Mouse (Mus musculus): Measurements from ENCODE around the gene Cbfb. TPM values are rescaled to one million over a fixed set of nuclear protein-coding genes. Genes with fewer than 3 reads are reported as not detected.

The Cbfb gene
- polyA plus RNA-seq, 1 experiment from 2014 or later = 33.0 TPM

DNA sequence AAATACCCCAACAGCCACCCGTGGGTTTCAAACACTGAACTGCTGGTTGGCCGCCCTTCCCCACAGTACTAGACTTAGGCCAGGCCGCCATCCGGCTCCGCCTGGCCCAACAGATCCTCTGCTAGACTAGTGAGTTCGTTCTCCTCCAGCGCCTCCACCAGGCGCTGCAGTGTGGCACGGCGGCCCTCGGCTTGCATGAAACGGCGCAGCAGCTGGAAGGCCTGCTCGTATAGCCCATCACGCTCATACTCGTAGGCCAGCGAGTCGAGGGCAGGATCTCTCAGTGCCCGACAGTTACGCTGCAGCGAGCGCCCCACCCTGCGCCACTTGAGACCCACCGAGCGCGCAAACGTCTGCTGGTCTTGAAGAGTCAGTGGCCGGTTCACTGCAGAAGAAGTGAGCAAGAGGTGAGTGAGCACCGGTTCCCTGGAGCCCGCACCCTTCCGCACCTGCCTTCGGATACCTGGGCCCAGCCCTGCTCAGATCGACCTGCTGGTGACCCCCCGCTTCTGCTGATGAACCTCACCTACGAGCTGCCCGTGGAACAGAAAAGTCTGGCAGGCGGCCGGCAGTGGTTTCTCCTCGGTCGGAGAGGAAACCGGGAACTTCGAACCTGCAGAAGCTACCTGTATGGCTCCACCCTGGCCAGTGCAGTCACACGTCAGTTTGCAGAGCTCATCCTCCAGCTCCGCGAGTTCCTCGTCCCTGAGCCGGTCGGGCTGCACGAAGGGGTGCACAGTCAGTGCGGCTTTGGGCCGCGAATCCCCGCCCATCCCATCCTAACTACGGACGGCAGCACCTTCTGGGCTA is 88.6 kb downstream of the Cbfb start:
- H3K9ac ChIP-seq = peak overlapping the region; percentile 63
- H3K4me1 ChIP-seq (replicated peaks) = peaks cover 32% of the 10 kb centered on the region
- peak overlapping the region; percentile 71 for H3K4me2 ChIP-seq
- H3K36me3 ChIP-seq = no peaks in the 10 kb centered on the region
- ATAC-seq (ENCODE audit: low FRiP score) = peak; percentile 55; the same call in 1 of the 2 replicates
- 2% methylated on average over 55 of the region's 55 CpGs for WGBS
- H3K4me3 ChIP-seq = peak overlapping the region; percentile 41
- H3K27ac ChIP-seq = no peak overlapping the region
- peaks cover 89% of the 10 kb centered on the region for H3K27me3 ChIP-seq
- no peaks in the 10 kb centered on the region for H3K9me3 ChIP-seq

DNA sequence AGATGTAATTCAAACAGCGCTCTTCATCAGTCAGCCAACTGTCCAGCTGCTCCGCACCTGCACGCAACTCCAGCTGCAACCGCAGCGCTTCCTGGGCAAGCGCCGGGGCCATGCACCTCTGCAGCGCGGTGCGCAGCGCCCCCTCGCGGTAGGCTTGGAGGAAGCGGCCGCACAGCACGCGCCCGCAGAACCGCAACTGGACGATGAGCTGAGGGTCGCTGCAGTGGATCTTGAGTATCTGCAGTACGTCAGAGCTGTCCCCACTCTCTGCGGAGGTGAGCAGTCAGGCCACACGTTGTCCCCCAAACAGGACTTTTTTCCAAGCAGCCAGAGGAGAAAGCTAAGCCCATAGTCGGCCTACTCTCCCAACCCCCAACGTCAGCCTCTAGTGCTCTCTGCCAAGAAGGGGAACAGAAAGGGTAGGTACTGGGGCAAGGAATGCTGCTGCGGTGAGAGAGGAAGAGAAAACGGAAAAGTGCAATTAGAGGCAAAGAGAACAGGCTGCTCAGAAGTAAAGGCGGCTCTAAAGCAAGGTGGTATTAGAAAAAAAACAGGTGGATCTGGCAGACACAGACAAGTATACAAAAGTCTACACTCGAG is 89.3 kb downstream of the Cbfb start:
- H3K4me3 ChIP-seq = peak overlapping the region; percentile 41
- peak overlapping the region; percentile 63 for H3K9ac ChIP-seq
- H3K36me3 ChIP-seq = no peaks in the 10 kb centered on the region
- H3K4me2 ChIP-seq = peak overlapping the region; percentile 71
- H3K27ac ChIP-seq = no peak overlapping the region
- peak; percentile 46 for ATAC-seq (ENCODE audit: low FRiP score)
- no peaks in the 10 kb centered on the region for H3K9me3 ChIP-seq
- peaks cover 94% of the 10 kb centered on the region for H3K27me3 ChIP-seq
- WGBS = 5% methylated on average over 30 of the region's 30 CpGs
- peaks cover 31% of the 10 kb centered on the region for H3K4me1 ChIP-seq (replicated peaks)

DNA sequence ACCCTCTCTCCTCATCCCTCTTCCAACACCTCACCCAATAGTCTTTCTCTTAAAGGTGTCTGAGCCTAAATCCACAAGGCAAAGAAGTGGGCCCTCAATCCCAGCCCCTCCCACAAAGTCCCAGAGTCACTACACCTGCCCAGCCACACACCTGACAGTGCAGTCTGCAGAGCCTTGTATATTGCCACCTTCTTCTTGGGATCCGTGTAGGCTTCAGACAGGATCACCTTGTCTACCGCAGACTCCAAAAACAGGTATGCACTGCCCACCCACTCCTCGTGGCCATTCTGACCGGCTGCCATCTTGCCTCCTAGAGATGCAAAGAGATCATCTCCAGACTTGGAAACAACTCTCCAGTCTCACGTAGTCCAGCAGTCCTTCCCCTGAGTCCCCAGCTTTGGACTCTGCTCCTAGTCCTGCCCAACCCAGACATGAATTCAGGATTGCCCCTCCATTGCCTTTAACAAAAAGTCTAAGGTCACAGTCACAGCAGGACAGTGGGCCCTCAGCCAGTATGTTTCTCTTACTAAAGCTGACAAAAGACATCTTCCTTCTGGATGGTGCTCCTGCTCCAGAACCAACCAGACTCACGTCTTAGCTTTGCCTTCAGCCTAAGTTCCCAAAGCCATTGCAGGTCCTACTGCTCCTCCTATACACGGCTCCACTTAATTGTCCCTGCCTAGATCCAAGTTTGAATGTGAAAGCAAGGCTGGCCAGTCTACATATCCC is 90.1 kb downstream of the Cbfb start:
- no peak for ATAC-seq (ENCODE audit: low FRiP score)
- Histone ChIP-seq H3K9me3 (no peaks in the 10 kb centered on the region), H3K4me3 (no peak overlapping the region), H3K4me1 (replicated peaks) (peaks cover 28% of the 10 kb centered on the region), H3K27me3 (peaks cover 94% of the 10 kb centered on the region), H3K27ac (no peak overlapping the region), H3K9ac (no peak overlapping the region), H3K36me3 (no peaks in the 10 kb centered on the region), H3K4me2 (no peak overlapping the region)
- 56% methylated on average over 7 of the region's 7 CpGs for WGBS

DNA sequence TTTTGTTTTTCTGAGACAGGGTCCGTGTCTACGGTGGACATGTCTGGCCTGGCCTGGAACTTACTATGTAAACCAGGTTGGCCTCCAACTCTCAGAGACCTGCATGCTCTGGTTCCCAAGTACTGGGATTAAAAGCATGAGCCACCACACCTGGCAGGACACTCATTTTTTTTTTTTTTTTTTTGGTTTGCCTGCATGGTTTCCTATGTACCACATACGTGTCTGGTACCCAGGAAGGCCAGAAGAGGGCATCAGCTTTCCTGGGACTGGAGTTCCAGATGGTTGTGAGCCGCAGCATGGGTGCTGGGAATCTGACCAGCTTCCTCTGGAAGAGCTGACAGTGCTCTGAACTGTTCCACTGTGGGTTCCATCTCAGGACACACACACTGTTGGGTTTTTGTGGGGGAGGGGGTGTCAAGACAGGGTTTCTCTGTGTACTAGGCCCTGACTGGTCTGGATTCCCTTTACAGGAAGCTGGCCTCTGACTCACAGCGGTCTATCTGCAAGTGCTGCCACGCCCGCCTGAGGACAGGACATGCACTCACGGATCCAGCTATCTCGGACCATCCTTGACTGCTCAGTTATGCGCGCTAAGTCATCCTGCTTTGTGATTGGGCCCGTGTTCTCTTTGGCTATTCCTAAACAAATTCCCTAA is 91.0 kb downstream of the Cbfb start:
- Histone ChIP-seq H3K36me3 (no peaks in the 10 kb centered on the region), H3K4me3 (no peak overlapping the region), H3K9me3 (peaks cover 4% of the 10 kb centered on the region; the same call in 1 of the 2 replicates), H3K27ac (no peak overlapping the region), H3K4me2 (no peak overlapping the region), H3K9ac (no peak overlapping the region), H3K27me3 (peaks cover 94% of the 10 kb centered on the region), H3K4me1 (replicated peaks) (peaks cover 28% of the 10 kb centered on the region)
- 81% methylated on average over 12 of the region's 12 CpGs for WGBS
- ATAC-seq (ENCODE audit: low FRiP score) = no peak

DNA sequence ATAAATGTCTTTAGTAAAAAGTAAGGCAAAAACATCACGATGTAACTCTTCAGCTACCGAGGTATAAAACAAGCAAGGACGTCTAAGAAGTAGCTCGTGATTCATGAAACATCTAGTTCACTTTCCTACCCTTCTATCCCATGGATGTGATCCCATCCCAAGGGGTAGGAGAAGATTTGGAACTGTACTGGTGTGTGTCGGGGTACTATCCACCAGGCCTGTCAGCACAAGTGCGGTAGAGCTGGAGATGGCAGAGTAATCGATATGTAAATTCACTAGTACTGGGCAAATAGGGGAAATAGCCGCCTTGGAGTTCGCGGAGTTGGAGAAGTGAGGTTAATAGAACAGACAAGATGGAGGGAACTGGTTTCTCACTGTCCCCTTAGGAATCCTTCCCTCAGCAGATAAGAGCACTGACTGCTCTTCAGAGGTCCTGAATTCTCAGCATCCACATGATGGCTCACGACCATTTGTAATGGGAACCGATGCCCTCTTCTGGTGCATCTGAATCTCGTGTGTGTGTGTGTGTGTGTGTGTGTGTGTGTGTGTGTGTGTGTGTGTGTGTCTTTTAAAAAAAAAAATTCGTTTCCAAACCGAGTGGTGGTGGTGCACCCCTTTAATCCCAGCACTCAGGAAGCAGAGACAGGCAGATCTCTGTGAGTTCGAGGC is 92.9 kb downstream of the Cbfb start:
- H3K4me2 ChIP-seq = no peak overlapping the region
- H3K4me1 ChIP-seq (replicated peaks) = peaks cover 37% of the 10 kb centered on the region
- no peak overlapping the region for H3K9ac ChIP-seq
- peak overlapping the region; percentile 55; the same call in 1 of the 2 replicates for H3K4me3 ChIP-seq
- H3K27ac ChIP-seq = no peak overlapping the region
- peaks cover 5% of the 10 kb centered on the region; the same call in 1 of the 2 replicates for H3K9me3 ChIP-seq
- no peaks in the 10 kb centered on the region for H3K36me3 ChIP-seq
- peaks cover 96% of the 10 kb centered on the region for H3K27me3 ChIP-seq
- no peak for ATAC-seq (ENCODE audit: low FRiP score)
- 40% methylated on average over 16 of the region's 16 CpGs for WGBS

DNA sequence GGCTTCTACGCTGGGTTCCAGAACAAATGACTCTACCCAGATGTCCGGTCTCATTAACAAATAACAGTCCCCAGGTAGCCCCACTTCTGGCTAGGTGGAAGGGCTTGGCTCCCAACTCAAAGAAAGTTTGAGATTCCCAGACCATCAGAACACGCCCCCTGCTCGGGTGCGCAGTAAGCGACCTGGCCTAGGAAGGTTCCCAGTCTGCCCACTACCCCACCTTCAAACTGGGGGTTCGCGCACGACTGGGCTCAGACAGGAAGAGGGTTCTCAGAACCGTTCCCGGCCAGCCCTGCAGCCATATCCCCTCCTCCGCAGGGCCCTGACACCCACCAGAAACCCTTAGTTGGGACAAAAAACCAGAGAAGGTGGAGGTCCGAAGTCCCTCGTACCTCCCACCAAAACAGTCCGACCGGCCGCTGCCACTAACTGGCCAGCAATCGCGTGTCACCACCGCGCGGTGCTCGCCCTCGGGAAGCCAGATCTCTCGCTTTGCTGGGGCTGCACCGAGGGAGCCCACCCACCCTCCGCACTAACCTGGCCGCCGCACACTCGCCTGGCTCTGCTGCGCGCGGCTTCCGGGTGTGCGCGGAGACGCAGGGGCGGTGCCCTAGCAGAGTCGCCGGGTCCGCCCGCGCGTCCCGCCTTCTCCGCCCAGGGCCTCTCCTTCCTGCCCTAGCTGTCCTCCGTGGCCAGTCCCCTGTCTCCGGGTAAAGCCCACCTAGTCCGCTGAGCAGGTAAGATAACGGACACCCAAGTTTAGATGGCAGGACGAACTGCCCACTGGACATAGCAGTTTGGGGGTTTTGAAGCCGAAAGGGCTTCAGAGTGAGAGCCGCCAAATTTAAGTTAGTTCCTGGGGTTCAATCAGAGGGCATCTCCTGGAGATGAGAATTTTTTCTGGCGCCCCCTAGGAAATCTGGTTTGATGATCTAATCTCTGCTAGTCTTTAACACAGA is 93.8 kb downstream of the Cbfb start, which contains the start of the genes Tradd and Fbxl8:
Tradd (minus strand) TSS at position 586 of the 959 bp plus-strand sequence.
Fbxl8 (plus strand) TSS at position 625 of the 959 bp plus-strand sequence.
- 2% methylated on average over 54 of the region's 54 CpGs for WGBS
- peak within 1 kb of the TSS; percentile 76 for H3K9ac ChIP-seq
- H3K27ac ChIP-seq = no peak within 1 kb of the TSS
- ATAC-seq (ENCODE audit: low FRiP score) = no peak
- H3K4me1 ChIP-seq (replicated peaks) = peaks cover 37% of the 10 kb centered on the region
- peak within 1 kb of the TSS; percentile 76 for H3K4me2 ChIP-seq
- H3K27me3 ChIP-seq = peaks cover 96% of the 10 kb centered on the region
- peak within 1 kb of the TSS; percentile 55 for H3K4me3 ChIP-seq
- H3K9me3 ChIP-seq = peaks cover 5% of the 10 kb centered on the region; the same call in 1 of the 2 replicates
- H3K36me3 ChIP-seq = no peaks in the 10 kb centered on the region

DNA sequence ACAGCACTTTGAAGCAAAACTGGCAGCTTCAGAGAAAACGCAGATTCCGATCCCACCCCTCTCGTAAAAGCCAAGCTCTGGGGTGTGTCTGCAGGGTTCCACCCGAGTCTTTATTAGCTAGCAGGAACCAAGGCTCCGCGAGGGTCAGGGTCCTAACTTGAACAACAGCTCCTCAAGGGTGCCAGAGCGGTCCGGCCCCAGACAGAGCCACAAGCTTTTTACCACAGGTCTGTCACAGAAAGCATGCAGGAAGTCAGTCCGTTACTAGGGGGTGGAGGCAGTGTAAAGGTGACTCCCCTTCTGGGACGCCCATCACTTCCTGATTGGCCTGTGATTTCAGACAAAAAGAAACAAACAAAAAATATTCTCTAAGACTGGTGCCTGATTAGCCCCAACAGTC is 94.7 kb downstream of the Cbfb start:
- 11% methylated on average over 10 of the region's 10 CpGs for WGBS
- no peak for ATAC-seq (ENCODE audit: low FRiP score)

DNA sequence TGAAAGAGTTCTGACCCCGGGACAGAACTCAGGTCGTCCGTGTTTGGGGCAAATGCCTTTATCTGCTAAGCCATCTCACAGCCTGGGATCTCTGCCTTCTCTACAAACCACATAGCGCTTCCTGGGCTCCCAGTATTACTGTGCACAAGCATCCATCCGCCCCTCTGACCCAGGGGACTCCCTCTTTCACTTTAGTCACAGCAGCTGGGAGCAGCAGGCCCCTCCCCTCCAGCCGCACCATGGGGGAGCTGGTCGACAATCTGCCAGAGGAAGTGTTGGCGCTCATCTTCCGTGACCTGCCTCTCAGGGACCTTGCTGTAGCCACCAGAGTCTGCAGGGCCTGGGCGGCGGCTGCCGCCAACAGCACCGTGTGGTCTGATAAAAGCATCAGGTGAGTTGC is 96.3 kb downstream of the Cbfb start:
- H3K9ac ChIP-seq = no peak overlapping the region
- no peak overlapping the region for H3K4me3 ChIP-seq
- peaks cover 46% of the 10 kb centered on the region for H3K4me1 ChIP-seq (replicated peaks)
- peaks cover 5% of the 10 kb centered on the region; the same call in 1 of the 2 replicates for H3K9me3 ChIP-seq
- no peak overlapping the region for H3K4me2 ChIP-seq
- WGBS = 10% methylated on average over 13 of the region's 13 CpGs
- H3K36me3 ChIP-seq = no peaks in the 10 kb centered on the region
- peaks cover 96% of the 10 kb centered on the region for H3K27me3 ChIP-seq
- H3K27ac ChIP-seq = no peak overlapping the region
- no peak for ATAC-seq (ENCODE audit: low FRiP score)

More for the DNA sequence above, 94.7 kb downstream of the Cbfb start:
- Histone ChIP-seq H3K9ac (no peak overlapping the region; the same call in 1 of the 2 replicates), H3K4me1 (replicated peaks) (peaks cover 37% of the 10 kb centered on the region), H3K27ac (no peak overlapping the region), H3K36me3 (no peaks in the 10 kb centered on the region), H3K4me3 (peak overlapping the region; percentile 55), H3K27me3 (peaks cover 96% of the 10 kb centered on the region), H3K4me2 (peak overlapping the region; percentile 76), H3K9me3 (peaks cover 5% of the 10 kb centered on the region; the same call in 1 of the 2 replicates)
